Mouse (Mus musculus) retina, postnatal 7 days (tissue): ENCODE measurements at regions not wholly inside any gene's neighbourhood (a gene's known extent, or its start where the extent isn't known, plus 50 kb on each side); places are given as distances from the start of the nearest gene placed in this dataset.

Source experiments
- DNase-seq: peaks from one replicate; pipeline ENCODE4 v3.0.0-alpha.2; 2012; ENCODE audit warnings: low read depth, low spot score

GRCm38 (mm10) chr1:76487481-76487880 lies 941.4 kb downstream of the Slc4a3 start:
- DNase-seq: no peak

GRCm38 (mm10) chr1:76489681-76490492 lies 943.8 kb downstream of the Slc4a3 start:
- DNase-seq: no peak

GRCm38 (mm10) chr1:76490719-76491118 lies 944.7 kb downstream of the Slc4a3 start:
- DNase-seq: peak; percentile 21

GRCm38 (mm10) chr1:76491187-76491586 lies 945.1 kb downstream of the Slc4a3 start:
- DNase-seq: no peak

GRCm38 (mm10) chr1:76505150-76505549 lies 959.1 kb downstream of the Slc4a3 start:
- DNase-seq: no peak

GRCm38 (mm10) chr1:76508821-76509220 lies 962.8 kb downstream of the Slc4a3 start:
- no peak for DNase-seq

GRCm38 (mm10) chr1:76509486-76509885 lies 963.4 kb downstream of the Slc4a3 start:
- DNase-seq: no peak

- DNase-seq: no peak
Measured at GRCm38 (mm10) chr1:76512156-76512555, 966.1 kb downstream of the Slc4a3 start.

GRCm38 (mm10) chr1:76513490-76513889 lies 967.4 kb downstream of the Slc4a3 start:
- DNase-seq: no peak

GRCm38 (mm10) chr1:76529531-76529930 lies 983.5 kb downstream of the Slc4a3 start:
- DNase-seq: no peak

GRCm38 (mm10) chr1:76530342-76530741 lies 984.3 kb downstream of the Slc4a3 start:
- no peak for DNase-seq

- no peak for DNase-seq
Measured at GRCm38 (mm10) chr1:76535522-76535956, 979.3 kb downstream of the Epha4 start.

GRCm38 (mm10) chr1:76540529-76540928 lies 974.4 kb downstream of the Epha4 start:
- no peak for DNase-seq

GRCm38 (mm10) chr1:76550876-76551275 lies 964.0 kb downstream of the Epha4 start:
- no peak for DNase-seq

GRCm38 (mm10) chr1:76559441-76559840 lies 955.4 kb downstream of the Epha4 start:
- no peak for DNase-seq

GRCm38 (mm10) chr1:76575487-76575886 lies 939.4 kb downstream of the Epha4 start:
- no peak for DNase-seq

GRCm38 (mm10) chr1:76585921-76586320 lies 929.0 kb downstream of the Epha4 start:
- no peak for DNase-seq

- no peak for DNase-seq
Measured at GRCm38 (mm10) chr1:76625831-76626230, 889.1 kb downstream of the Epha4 start.

- DNase-seq: no peak
Measured at GRCm38 (mm10) chr1:76629861-76630260, 885.0 kb downstream of the Epha4 start.

GRCm38 (mm10) chr1:76634071-76634470 lies 880.8 kb downstream of the Epha4 start:
- DNase-seq: no peak

- no peak for DNase-seq
Measured at GRCm38 (mm10) chr1:76637268-76638009, 877.4 kb downstream of the Epha4 start.

GRCm38 (mm10) chr1:76638010-76638400 lies 876.9 kb downstream of the Epha4 start:
- DNase-seq: no peak

- no peak for DNase-seq
Measured at GRCm38 (mm10) chr1:76641181-76641711, 873.6 kb downstream of the Epha4 start.
